Mouse (Mus musculus) heart, postnatal 0 days (tissue): ENCODE measurements around the gene Spns1.

Source experiments
- CTCF ChIP-seq: IDR thresholded peaks from 2 replicates; pipeline ENCODE4 v1.5.1; 2016; ENCODE audit warnings: antibody characterized with exemption, control low read depth, low read depth
- EP300 ChIP-seq: IDR thresholded peaks from 2 replicates; pipeline ENCODE4 v1.6.1; 2016; ENCODE audit warnings: antibody characterized with exemption, low read depth

DNA sequence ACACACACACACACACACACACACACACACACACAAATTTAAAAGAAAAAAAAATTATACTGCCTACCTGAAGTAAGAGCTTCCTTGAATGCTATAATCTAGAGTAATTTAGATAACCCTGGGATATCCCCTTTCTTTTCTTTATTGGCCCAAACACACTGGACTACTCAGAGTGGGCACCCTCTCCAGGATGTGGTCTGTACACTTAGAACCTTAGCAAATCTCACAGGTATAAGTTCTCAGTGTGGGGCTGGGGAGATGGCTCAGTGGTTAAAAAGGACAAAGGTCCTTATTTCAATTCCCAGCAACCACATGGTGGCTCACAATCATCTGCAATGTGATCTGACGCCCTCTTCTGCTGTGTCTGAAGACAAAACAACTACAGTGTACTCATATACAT is 30.2 kb downstream of the Spns1 start:
- TF ChIP-seq CTCF (no peak), EP300 (no peak)
